Mouse (Mus musculus) stomach, embryonic 16.5 days (tissue): ENCODE results near the gene Nebl. TPM values are rescaled to one million over a fixed set of nuclear protein-coding genes. Genes with fewer than 3 reads are reported as not detected.

Experiments
- ATAC-seq: fragments of 200-750 bp; cut with Nextera tagmentation; 2 replicates; pipeline ENCODE4 v1.8.0; 2017; ENCODE audit warnings: moderate number of reproducible peaks, moderate TSS enrichment; ENCODE audit not compliant: insufficient read depth, low FRiP score
- H3K27ac ChIP-seq: fragments of 300-500 bp; sonication (generic); 2 replicates; pipeline ENCODE4 v1.5.1; 2014; ENCODE audit warnings: low read length
- H3K27me3 ChIP-seq: fragments of 300-500 bp; sonication (generic); 2 replicates; pipeline ENCODE4 v1.6.1; 2014; ENCODE audit warnings: low read length, control low read depth, mixed read lengths; ENCODE audit not compliant: control insufficient read depth, insufficient read depth
- H3K36me3 ChIP-seq: fragments of 300-500 bp; sonication (generic); 2 replicates; pipeline ENCODE4 v1.6.1; 2014; ENCODE audit warnings: low read length; ENCODE audit not compliant: control insufficient read depth, insufficient read depth
- H3K4me1 ChIP-seq: fragments of 300-500 bp; sonication (generic); 2 replicates; pipeline ENCODE4 v1.6.1; 2014; ENCODE audit warnings: low read length, control low read depth, mixed read lengths; ENCODE audit not compliant: control insufficient read depth, insufficient read depth
- H3K4me2 ChIP-seq: fragments of 300-500 bp; sonication (generic); 2 replicates; pipeline ENCODE4 v1.6.1; 2014; ENCODE audit warnings: low read depth, low read length, mixed read lengths
- H3K4me3 ChIP-seq: fragments of 300-500 bp; sonication (generic); replicated peaks from 2 replicates; pipeline ENCODE4 v1.5.1; 2014; ENCODE audit warnings: mild to moderate bottlenecking, low read length
- H3K9ac ChIP-seq: fragments of 300-500 bp; sonication (generic); 2 replicates; pipeline ENCODE4 v1.6.1; 2014; ENCODE audit warnings: low read length
- H3K9me3 ChIP-seq: fragments of 300-500 bp; sonication (generic); replicated peaks from 2 replicates; pipeline ENCODE4 v1.6.1; 2016; ENCODE audit warnings: low read length, control low read depth; ENCODE audit not compliant: control insufficient read depth
- WGBS: fragments of 180-500 bp; shearing (Covaris S2); extraction: QIAGEN DNeasy Blood & Tissue Kit; methylation state at CpG from one replicate; pipeline ENCODE4 v1.1.7; 2014; 5-methylcytosine and 5-hydroxymethylcytosine counted together
- polyA plus RNA-seq: library from polyadenylated mRNA; unstranded; fragments of >200 nt; fragmentation: Nextera tagmentation; extraction: Ambion mirVana; gene quantifications from 2 replicates; pipeline ENCODE4 v1.2.1, GENCODE M21; 2015

The Nebl gene
- polyA plus RNA-seq, 1 experiment from 2014 or later, result 9.1 TPM

- Histone ChIP-seq H3K4me2 (no peak overlapping the region), H3K9me3 (no peaks in the 10 kb centered on the region), H3K4me3 (no peak overlapping the region), H3K4me1 (no peaks in the 10 kb centered on the region), H3K9ac (no peak overlapping the region), H3K27me3 (no peaks in the 10 kb centered on the region), H3K36me3 (no peaks in the 10 kb centered on the region), H3K27ac (no peak overlapping the region)
- no peak for ATAC-seq
- 66% methylated on average over 5 of the region's 5 CpGs for WGBS
These were observed 73.1 kb downstream of the Nebl start for GRCm38 (mm10) chr2:17658176-17658575.

- Histone ChIP-seq H3K9me3 (no peaks in the 10 kb centered on the region), H3K4me1 (0 out of 2 replicates have a peak, but pooled peaks cover 4% of the 10 kb centered on the region), H3K27me3 (no peaks in the 10 kb centered on the region), H3K4me2 (no peak overlapping the region), H3K27ac (no peak overlapping the region), H3K9ac (no peak overlapping the region), H3K36me3 (no peaks in the 10 kb centered on the region), H3K4me3 (no peak overlapping the region)
- no peak for ATAC-seq
- WGBS, result 80% methylated on average over 10 of the region's 10 CpGs
These were observed 81.0 kb downstream of the Nebl start for GRCm38 (mm10) chr2:17650147-17650834.

- Histone ChIP-seq H3K4me2 (no peak overlapping the region), H3K4me3 (no peak overlapping the region), H3K36me3 (no peaks in the 10 kb centered on the region), H3K27ac (no peak overlapping the region), H3K9me3 (no peaks in the 10 kb centered on the region), H3K4me1 (0 out of 2 replicates have a peak, but pooled peaks cover 4% of the 10 kb centered on the region), H3K9ac (no peak overlapping the region), H3K27me3 (no peaks in the 10 kb centered on the region)
- no peak for ATAC-seq
- 61% methylated on average over 3 of the region's 3 CpGs for WGBS
These were observed 81.5 kb downstream of the Nebl start for GRCm38 (mm10) chr2:17649728-17650127.

- no peak overlapping the region for H3K9ac ChIP-seq
- H3K27ac ChIP-seq, result no peak overlapping the region
- WGBS, result 29% methylated on average over 3 of the region's 3 CpGs
- no peaks in the 10 kb centered on the region for H3K36me3 ChIP-seq
- no peak overlapping the region for H3K4me3 ChIP-seq
- no peaks in the 10 kb centered on the region for H3K27me3 ChIP-seq
- no peak overlapping the region for H3K4me2 ChIP-seq
- peak; percentile 37; the same call in 1 of the 2 replicates for ATAC-seq
- no peaks in the 10 kb centered on the region for H3K9me3 ChIP-seq
- H3K4me1 ChIP-seq, result 0 out of 2 replicates have a peak, but pooled peaks cover under 1% of the 10 kb centered on the region
These were observed 86.7 kb downstream of the Nebl start for GRCm38 (mm10) chr2:17644282-17645262.

- H3K27me3 ChIP-seq, result no peaks in the 10 kb centered on the region
- ATAC-seq, result no peak
- H3K4me2 ChIP-seq, result no peak overlapping the region
- 51% methylated on average over 7 of the region's 7 CpGs for WGBS
- no peak overlapping the region for H3K4me3 ChIP-seq
- H3K9me3 ChIP-seq, result no peaks in the 10 kb centered on the region
- H3K4me1 ChIP-seq, result no peaks in the 10 kb centered on the region
- no peaks in the 10 kb centered on the region for H3K36me3 ChIP-seq
- no peak overlapping the region for H3K27ac ChIP-seq
- no peak overlapping the region for H3K9ac ChIP-seq
These were observed 87.4 kb downstream of the Nebl start for GRCm38 (mm10) chr2:17643869-17644268.

GRCm38 (mm10) chr2:17642770-17643169 is 88.5 kb downstream of the Nebl start:
- 72% methylated on average over 7 of the region's 7 CpGs for WGBS
- ATAC-seq, result no peak

GRCm38 (mm10) chr2:17640861-17641260 is 90.4 kb downstream of the Nebl start:
- no peaks in the 10 kb centered on the region for H3K4me1 ChIP-seq
- H3K9me3 ChIP-seq, result no peaks in the 10 kb centered on the region
- no peak overlapping the region for H3K9ac ChIP-seq
- no peak overlapping the region for H3K27ac ChIP-seq
- H3K27me3 ChIP-seq, result no peaks in the 10 kb centered on the region
- 97% methylated on average over 4 of the region's 4 CpGs for WGBS
- ATAC-seq, result no peak
- no peak overlapping the region for H3K4me3 ChIP-seq
- H3K4me2 ChIP-seq, result no peak overlapping the region
- no peaks in the 10 kb centered on the region for H3K36me3 ChIP-seq

More at GRCm38 (mm10) chr2:17642770-17643169, 88.5 kb downstream of the Nebl start:
- Histone ChIP-seq H3K4me1 (no peaks in the 10 kb centered on the region), H3K27me3 (no peaks in the 10 kb centered on the region), H3K4me2 (no peak overlapping the region), H3K9me3 (no peaks in the 10 kb centered on the region), H3K9ac (no peak overlapping the region), H3K36me3 (no peaks in the 10 kb centered on the region), H3K27ac (no peak overlapping the region), H3K4me3 (no peak overlapping the region)

- WGBS, result 59% methylated on average over 5 of the region's 5 CpGs
- H3K36me3 ChIP-seq, result no peaks in the 10 kb centered on the region
- H3K9ac ChIP-seq, result no peak overlapping the region
- no peak for ATAC-seq
- no peak overlapping the region for H3K4me3 ChIP-seq
- H3K9me3 ChIP-seq, result no peaks in the 10 kb centered on the region
- H3K27ac ChIP-seq, result no peak overlapping the region
- H3K4me2 ChIP-seq, result no peak overlapping the region
- no peaks in the 10 kb centered on the region for H3K4me1 ChIP-seq
- no peaks in the 10 kb centered on the region for H3K27me3 ChIP-seq
These were observed 92.6 kb downstream of the Nebl start for GRCm38 (mm10) chr2:17638631-17639030.

- H3K36me3 ChIP-seq, result no peaks in the 10 kb centered on the region
- H3K9me3 ChIP-seq, result no peaks in the 10 kb centered on the region
- H3K4me3 ChIP-seq, result no peak overlapping the region
- no peak for ATAC-seq
- WGBS, result 45% methylated on average over 3 of the region's 3 CpGs
- no peak overlapping the region for H3K27ac ChIP-seq
- H3K27me3 ChIP-seq, result no peaks in the 10 kb centered on the region
- no peak overlapping the region for H3K9ac ChIP-seq
- no peak overlapping the region for H3K4me2 ChIP-seq
- H3K4me1 ChIP-seq, result no peaks in the 10 kb centered on the region
These were observed 107.3 kb downstream of the Nebl start for GRCm38 (mm10) chr2:17623931-17624330.
